Mouse (Mus musculus) urinary bladder, adult 18-20 months (tissue): ENCODE data around the gene Gm49337.

Experiments
- DNase-seq, 2 experiments: peaks; one replicate each; pipeline ENCODE4 v3.0.0; 2022; ENCODE audit warnings: low spot score in 2 of 2, mixed read lengths in 2 of 2

Gm49337 gene

DNA sequence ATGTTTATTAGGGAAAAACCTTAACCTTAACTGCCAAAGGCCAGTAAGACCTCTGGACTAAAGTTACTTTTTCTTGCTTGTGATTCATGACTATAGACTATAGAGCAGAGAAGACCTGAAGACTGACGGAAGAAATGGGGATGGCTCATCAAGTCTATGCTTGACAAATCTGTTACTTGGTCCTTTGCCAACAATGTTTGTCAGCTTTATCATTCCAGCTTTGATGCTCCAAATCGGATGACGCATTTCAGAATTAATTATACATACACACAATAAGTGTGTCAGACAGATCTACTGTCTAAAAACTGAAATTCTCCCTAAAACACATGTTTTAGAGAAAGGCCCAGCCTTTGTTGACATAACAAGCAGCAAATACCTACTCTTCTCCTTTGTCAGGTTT, 156.1 kb downstream of the Gm49337 start:
- DNase-seq = no peak

DNA sequence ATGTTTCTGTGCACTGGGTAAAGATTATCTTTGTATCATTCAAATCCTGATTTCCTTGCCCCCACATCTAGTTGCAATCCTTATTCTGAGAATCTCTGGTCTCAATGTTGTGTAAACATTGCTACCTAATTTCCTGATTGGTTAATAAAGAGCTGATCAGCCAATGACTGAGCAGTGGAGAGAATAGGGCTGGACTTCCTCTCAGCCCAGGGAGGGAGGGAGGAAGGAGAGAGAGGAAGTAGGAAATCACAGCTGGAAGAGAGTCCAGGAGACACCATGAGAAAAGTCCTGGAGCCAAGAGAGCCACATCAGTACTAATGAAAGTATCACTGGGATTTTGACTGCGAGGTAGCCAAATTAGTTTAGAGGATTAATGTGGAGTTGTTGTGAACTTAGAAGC, 163.1 kb downstream of the Gm49337 start:
- DNase-seq = no peak

- peak; percentile 6 to 11 for DNase-seq
These were observed 168.9 kb downstream of the Gm49337 start for GRCm38 (mm10) chr4:116342119-116342518.
